Mouse (Mus musculus): Measurements from ENCODE around the gene Ostf1. TPM values are rescaled to one million over a fixed set of nuclear protein-coding genes. Genes with fewer than 3 reads are reported as not detected.
"Not testable (repeated sequence)": the region's sequence is repeated elsewhere in the genome, so short reads cannot be mapped to it uniquely, and the experiment has no call there.

The Ostf1 gene
- polyA plus RNA-seq, 1 experiment from 2014 or later = 46.1 TPM

DNA sequence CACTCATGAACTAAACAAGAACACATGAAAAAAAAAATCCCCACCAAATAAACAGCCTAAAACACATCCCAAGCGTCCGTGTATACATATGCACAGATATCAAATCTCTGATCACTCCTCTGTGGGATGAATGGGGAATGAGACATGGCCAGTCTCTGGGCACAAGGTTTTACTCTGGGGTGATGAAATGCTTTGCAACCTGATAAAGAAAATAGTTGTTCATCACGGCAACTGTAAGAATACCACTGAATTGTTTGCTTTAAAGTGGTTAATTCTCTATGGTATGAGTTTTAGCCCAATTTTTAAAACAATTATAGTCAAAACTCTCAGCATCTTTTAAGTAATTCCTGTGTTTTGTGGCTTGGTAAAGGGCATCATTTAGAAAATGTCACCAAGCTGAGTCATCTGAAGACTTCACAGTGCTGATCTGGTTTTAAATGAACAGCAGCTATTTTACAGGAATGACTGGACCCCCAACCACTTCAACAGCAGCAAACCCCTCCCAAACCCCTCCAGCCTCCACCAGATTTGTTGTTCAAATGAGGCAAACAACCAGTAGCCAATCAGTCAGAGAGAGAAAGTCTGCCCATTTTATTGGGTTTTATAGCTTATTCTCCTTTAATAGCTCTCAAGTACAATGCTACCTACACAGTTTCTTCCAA is 33.2 kb downstream of the Ostf1 start:
- Histone ChIP-seq H3K27me3 (ENCODE audit: control insufficient read depth, insufficient read depth, low read length) (no peaks in the 10 kb centered on the region), H3K4me1 (ENCODE audit: control insufficient read depth, insufficient read depth, low read length) (no peaks in the 10 kb centered on the region), H3K9me3 (ENCODE audit: control insufficient read depth, low read length) (no peaks in the 10 kb centered on the region), H3K4me2 (no peak overlapping the region), H3K4me3 (ENCODE audit: low read depth, low read length) (no peak overlapping the region), H3K9ac (ENCODE audit: low read length) (no peak overlapping the region), H3K27ac (ENCODE audit: low read depth, low read length) (no peak overlapping the region), H3K36me3 (ENCODE audit: control insufficient read depth, insufficient read depth, low read length) (no peaks in the 10 kb centered on the region)
- DNase-seq (ENCODE audit: low spot score, missing footprints) (peak; percentile 37), ATAC-seq (ENCODE audit: low FRiP score) (no peak)
- WGBS = 91% methylated on average over 3 of the region's 3 CpGs

- DNase-seq (ENCODE audit: low spot score, missing footprints) (no peak), ATAC-seq (ENCODE audit: low FRiP score) (no peak)
- Histone ChIP-seq H3K9me3 (ENCODE audit: control insufficient read depth, low read length) (no peaks in the 10 kb centered on the region), H3K4me3 (ENCODE audit: low read depth, low read length) (no peak overlapping the region), H3K36me3 (ENCODE audit: control insufficient read depth, insufficient read depth, low read length) (no peaks in the 10 kb centered on the region), H3K27ac (ENCODE audit: low read depth, low read length) (no peak overlapping the region), H3K27me3 (ENCODE audit: control insufficient read depth, insufficient read depth, low read length) (no peaks in the 10 kb centered on the region), H3K4me1 (ENCODE audit: control insufficient read depth, insufficient read depth, low read length) (no peaks in the 10 kb centered on the region), H3K9ac (ENCODE audit: low read length) (no peak overlapping the region), H3K4me2 (no peak overlapping the region)
- 90% methylated on average over 6 of the region's 6 CpGs for WGBS
These were observed 33.9 kb downstream of the Ostf1 start for GRCm38 (mm10) chr19:18597772-18598171.

DNA sequence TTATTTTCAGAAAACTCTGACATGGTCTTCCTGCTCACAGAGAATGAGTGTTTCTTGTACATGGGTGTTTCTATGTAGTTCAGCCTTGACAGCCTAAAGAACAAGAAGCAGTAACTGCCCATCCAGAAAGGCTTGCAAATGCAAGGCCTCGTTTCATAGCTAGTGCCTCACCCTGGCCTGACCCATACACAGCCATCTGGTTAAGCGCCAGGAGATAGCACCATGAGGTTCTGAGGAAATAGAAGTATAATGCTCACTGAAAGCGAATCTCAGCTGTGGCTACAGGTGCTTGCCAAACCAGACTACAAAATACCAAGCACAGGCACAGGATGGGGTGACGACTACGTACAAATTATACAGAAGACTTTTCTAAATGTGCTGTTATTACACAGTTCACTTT is 34.7 kb downstream of the Ostf1 start:
- Histone ChIP-seq H3K27me3 (ENCODE audit: control insufficient read depth, insufficient read depth, low read length) (no peaks in the 10 kb centered on the region), H3K4me2 (no peak overlapping the region), H3K4me1 (ENCODE audit: control insufficient read depth, insufficient read depth, low read length) (no peaks in the 10 kb centered on the region), H3K4me3 (ENCODE audit: low read depth, low read length) (no peak overlapping the region), H3K9me3 (ENCODE audit: control insufficient read depth, low read length) (no peaks in the 10 kb centered on the region), H3K27ac (ENCODE audit: low read depth, low read length) (no peak overlapping the region), H3K36me3 (ENCODE audit: control insufficient read depth, insufficient read depth, low read length) (no peaks in the 10 kb centered on the region), H3K9ac (ENCODE audit: low read length) (no peak overlapping the region)
- 92% methylated on average over 5 of the region's 5 CpGs for WGBS
- DNase-seq (ENCODE audit: low spot score, missing footprints) = peak; percentile 61
- no peak for ATAC-seq (ENCODE audit: low FRiP score)

DNA sequence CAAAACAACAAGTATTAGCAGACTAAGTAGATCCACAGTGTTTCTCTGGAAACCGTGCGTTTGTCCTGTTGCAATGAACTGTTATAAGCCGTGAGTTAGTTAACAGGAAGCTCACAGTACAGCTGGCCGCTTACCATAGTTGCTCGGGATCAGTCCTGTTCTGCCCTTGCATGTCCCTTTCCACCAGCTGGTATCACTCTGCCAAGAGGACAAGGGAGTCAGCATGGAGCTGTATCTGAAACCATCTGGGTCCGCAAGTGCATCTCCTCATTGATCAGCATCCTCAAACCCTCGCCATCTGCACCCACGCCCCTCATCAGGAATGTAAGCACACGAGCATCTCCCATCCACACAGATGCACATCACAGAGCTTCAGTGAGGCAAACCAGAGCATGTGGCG is 37.9 kb downstream of the Ostf1 start:
- no peak overlapping the region for H3K9ac ChIP-seq (ENCODE audit: low read length)
- no peaks in the 10 kb centered on the region for H3K9me3 ChIP-seq (ENCODE audit: control insufficient read depth, low read length)
- no peaks in the 10 kb centered on the region for H3K27me3 ChIP-seq (ENCODE audit: control insufficient read depth, insufficient read depth, low read length)
- no peak overlapping the region for H3K27ac ChIP-seq (ENCODE audit: low read depth, low read length)
- no peak for ATAC-seq (ENCODE audit: low FRiP score)
- WGBS = 88% methylated on average over 10 of the region's 10 CpGs
- H3K4me2 ChIP-seq = no peak overlapping the region
- no peak overlapping the region for H3K4me3 ChIP-seq (ENCODE audit: low read depth, low read length)
- H3K4me1 ChIP-seq (ENCODE audit: control insufficient read depth, insufficient read depth, low read length) = peaks cover 4% of the 10 kb centered on the region; the same call in 1 of the 2 replicates
- H3K36me3 ChIP-seq (ENCODE audit: control insufficient read depth, insufficient read depth, low read length) = no peaks in the 10 kb centered on the region
- peak; percentile 72 for DNase-seq (ENCODE audit: low spot score, missing footprints)

- H3K27me3 ChIP-seq (ENCODE audit: control insufficient read depth, insufficient read depth, low read length) = no peaks in the 10 kb centered on the region
- DNase-seq (ENCODE audit: low spot score, missing footprints) (peak; percentile 76), ATAC-seq (ENCODE audit: low FRiP score) (no peak)
- no peak overlapping the region for H3K27ac ChIP-seq (ENCODE audit: low read depth, low read length)
- H3K4me1 ChIP-seq (ENCODE audit: control insufficient read depth, insufficient read depth, low read length) = peaks cover 4% of the 10 kb centered on the region; the same call in 1 of the 2 replicates
- no peak overlapping the region for H3K4me2 ChIP-seq
- H3K9ac ChIP-seq (ENCODE audit: low read length) = no peak overlapping the region
- WGBS = 73% methylated on average over 6 of the region's 6 CpGs
- H3K4me3 ChIP-seq (ENCODE audit: low read depth, low read length) = no peak overlapping the region
- no peaks in the 10 kb centered on the region for H3K9me3 ChIP-seq (ENCODE audit: control insufficient read depth, low read length)
- no peaks in the 10 kb centered on the region for H3K36me3 ChIP-seq (ENCODE audit: control insufficient read depth, insufficient read depth, low read length)
These were observed 38.7 kb downstream of the Ostf1 start for GRCm38 (mm10) chr19:18592919-18593318.

- no peak for ATAC-seq (ENCODE audit: low FRiP score)
These were observed 40.7 kb downstream of the Ostf1 start for GRCm38 (mm10) chr19:18590942-18591354.

DNA sequence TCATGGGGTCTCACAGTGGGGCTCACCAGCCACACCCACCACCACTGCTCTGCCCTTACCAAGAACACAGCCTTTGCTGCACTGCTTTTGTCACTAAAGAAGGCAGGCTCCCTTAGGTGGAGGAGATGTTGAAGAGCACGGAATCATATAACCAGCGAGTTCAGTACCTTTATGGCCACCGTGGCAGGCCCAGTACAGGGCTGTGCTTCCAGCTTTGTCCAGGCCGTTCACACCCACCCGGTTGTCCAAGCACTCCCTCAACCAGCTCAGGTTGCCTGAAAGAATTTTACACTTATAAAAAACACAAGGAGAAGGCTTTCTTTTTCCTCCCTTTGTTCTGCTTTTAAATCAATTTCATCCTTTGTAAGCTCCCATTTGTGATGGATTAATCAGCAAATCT is 41.4 kb downstream of the Ostf1 start:
- Histone ChIP-seq H3K4me2 (no peak overlapping the region), H3K9me3 (ENCODE audit: control insufficient read depth, low read length) (no peaks in the 10 kb centered on the region), H3K27me3 (ENCODE audit: control insufficient read depth, insufficient read depth, low read length) (no peaks in the 10 kb centered on the region), H3K36me3 (ENCODE audit: control insufficient read depth, insufficient read depth, low read length) (no peaks in the 10 kb centered on the region), H3K4me1 (ENCODE audit: control insufficient read depth, insufficient read depth, low read length) (peaks cover 4% of the 10 kb centered on the region; the same call in 1 of the 2 replicates), H3K9ac (ENCODE audit: low read length) (no peak overlapping the region), H3K4me3 (ENCODE audit: low read depth, low read length) (no peak overlapping the region), H3K27ac (ENCODE audit: low read depth, low read length) (no peak overlapping the region)
- 52% methylated on average over 5 of the region's 5 CpGs for WGBS
- DNase-seq (ENCODE audit: low spot score, missing footprints) = peak; percentile 72
- no peak for ATAC-seq (ENCODE audit: low FRiP score)

More at GRCm38 (mm10) chr19:18590942-18591354, 40.7 kb downstream of the Ostf1 start:
- Histone ChIP-seq H3K9ac (ENCODE audit: low read length) (no peak overlapping the region), H3K4me2 (no peak overlapping the region), H3K36me3 (ENCODE audit: control insufficient read depth, insufficient read depth, low read length) (no peaks in the 10 kb centered on the region), H3K27ac (ENCODE audit: low read depth, low read length) (no peak overlapping the region), H3K27me3 (ENCODE audit: control insufficient read depth, insufficient read depth, low read length) (no peaks in the 10 kb centered on the region), H3K4me1 (ENCODE audit: control insufficient read depth, insufficient read depth, low read length) (peaks cover 4% of the 10 kb centered on the region; the same call in 1 of the 2 replicates), H3K4me3 (ENCODE audit: low read depth, low read length) (no peak overlapping the region), H3K9me3 (ENCODE audit: control insufficient read depth, low read length) (no peaks in the 10 kb centered on the region)
- peak; percentile 81 for DNase-seq (ENCODE audit: low spot score, missing footprints)
- 55% methylated on average over 5 of the region's 5 CpGs for WGBS

- WGBS = 94% methylated on average over 8 of the region's 8 CpGs
- no peaks in the 10 kb centered on the region for H3K27me3 ChIP-seq (ENCODE audit: control insufficient read depth, insufficient read depth, low read length)
- H3K9me3 ChIP-seq (ENCODE audit: control insufficient read depth, low read length) = no peaks in the 10 kb centered on the region
- H3K9ac ChIP-seq (ENCODE audit: low read length) = no peak overlapping the region
- H3K4me1 ChIP-seq (ENCODE audit: control insufficient read depth, insufficient read depth, low read length) = peaks cover 4% of the 10 kb centered on the region; the same call in 1 of the 2 replicates
- no peak overlapping the region for H3K4me3 ChIP-seq (ENCODE audit: low read depth, low read length)
- DNase-seq (ENCODE audit: low spot score, missing footprints) (peak; percentile 71), ATAC-seq (ENCODE audit: low FRiP score) (no peak)
- H3K4me2 ChIP-seq = no peak overlapping the region
- H3K27ac ChIP-seq (ENCODE audit: low read depth, low read length) = no peak overlapping the region
- no peaks in the 10 kb centered on the region for H3K36me3 ChIP-seq (ENCODE audit: control insufficient read depth, insufficient read depth, low read length)
These were observed 42.3 kb downstream of the Ostf1 start for GRCm38 (mm10) chr19:18589276-18589675.

GRCm38 (mm10) chr19:18588801-18589200 is 42.8 kb downstream of the Ostf1 start:
- DNase-seq (ENCODE audit: low spot score, missing footprints) = peak; percentile 14
- H3K4me1 ChIP-seq (ENCODE audit: control insufficient read depth, insufficient read depth, low read length); H3K27ac ChIP-seq (ENCODE audit: low read depth, low read length); H3K4me2 ChIP-seq; H3K9ac ChIP-seq (ENCODE audit: low read length); H3K4me3 ChIP-seq (ENCODE audit: low read depth, low read length); H3K36me3 ChIP-seq (ENCODE audit: control insufficient read depth, insufficient read depth, low read length); H3K27me3 ChIP-seq (ENCODE audit: control insufficient read depth, insufficient read depth, low read length); ATAC-seq (ENCODE audit: low FRiP score); H3K9me3 ChIP-seq (ENCODE audit: control insufficient read depth, low read length): not testable (repeated sequence)
- WGBS = 90% methylated on average over 10 of the region's 10 CpGs
